Mouse (Mus musculus): Measurements from ENCODE around the gene Esp1. TPM values are rescaled to one million over a fixed set of nuclear protein-coding genes. Genes with fewer than 3 reads are reported as not detected.

Gene Esp1
- not detected in 2 replicates for polyA plus RNA-seq (2021; fragmentation: Nextera tagmentation)
- long read RNA-seq, experiment 1 = 0 reads
- long read RNA-seq, experiment 2 = 0 reads

GRCm38 (mm10) chr17:40726820-40727219 lies at the start of gene Esp1:
Gene Esp1 (plus strand): TSS chr17:40727120.

Other genes with a start within 250 kb of the Esp1 start
- not detected in 2 replicates for gene Esp8, start 207.1 kb upstream of the Esp1 start, polyA plus RNA-seq (2021; fragmentation: Nextera tagmentation)
- gene Esp6, start 165.6 kb upstream of the Esp1 start, polyA plus RNA-seq (2021; fragmentation: Nextera tagmentation) = not detected in 2 replicates
- not detected in 2 replicates for gene Esp4, start 128.5 kb upstream of the Esp1 start, polyA plus RNA-seq (2021; fragmentation: Nextera tagmentation)
- not detected in 2 replicates for gene Esp3, start 95.0 kb upstream of the Esp1 start, polyA plus RNA-seq (2021; fragmentation: Nextera tagmentation)
- not detected in 2 replicates for gene Crisp2, start 79.9 kb downstream of the Esp1 start, polyA plus RNA-seq (2021; fragmentation: Nextera tagmentation)
- gene Rhag, start 84.0 kb downstream of the Esp1 start, polyA plus RNA-seq (2021; fragmentation: Nextera tagmentation) = not detected in 2 replicates
- 0.18 TPM in 1 of 2 replicates, not detected in the other for gene 9130008F23Rik, start 153.4 kb downstream of the Esp1 start, polyA plus RNA-seq (2021; fragmentation: Nextera tagmentation)
- gene Glyatl3, start 187.2 kb downstream of the Esp1 start, polyA plus RNA-seq (2021; fragmentation: Nextera tagmentation) = not detected in 2 replicates
- 27.9 and 37.0 TPM in 2 replicates for gene Mut, start 207.6 kb downstream of the Esp1 start, polyA plus RNA-seq (2021; fragmentation: Nextera tagmentation)
- gene Cenpq, start 207.9 kb downstream of the Esp1 start, polyA plus RNA-seq (2021; fragmentation: Nextera tagmentation) = 3.9 and 4.7 TPM in 2 replicates

All from layer of hippocampus, adult 6 months (tissue).